Mouse (Mus musculus): Measurements from ENCODE around the gene Panx3. TPM values are rescaled to one million over a fixed set of nuclear protein-coding genes. Genes with fewer than 3 reads are reported as not detected.

Panx3 gene
- polyA plus RNA-seq (2012; ENCODE audit: low replicate concordance) = not detected in 2 replicates

GRCm38 (mm10) chr9:37669115-37669514 is at the start of gene Panx3:
Gene Panx3 (minus strand): TSS chr9:37669235.

GRCm38 (mm10) chr9:37716150-37716549 is 47.1 kb upstream of the Panx3 start, which contains the start of gene Olfr160:
Gene Olfr160 (minus strand): TSS chr9:37716250.

GRCm38 (mm10) chr9:37656931-37657481 is 12.0 kb downstream of the Panx3 start, which contains the start of gene Tbrg1:
Gene Tbrg1 (minus strand): TSS chr9:37657312.

GRCm38 (mm10) chr9:37613182-37613910 is 55.7 kb downstream of the Panx3 start, which contains the start of gene Spa17:
Gene Spa17 (minus strand): TSS chr9:37613722.

Other genes with a start within 250 kb of the Panx3 start
- 0.65 and 1.5 TPM in 2 replicates for gene Robo3, start 236.0 kb downstream of the Panx3 start, polyA plus RNA-seq (2012; ENCODE audit: low replicate concordance)
- 10.9 and 13.7 TPM in 2 replicates for gene Msantd2, start 179.9 kb downstream of the Panx3 start, polyA plus RNA-seq (2012; ENCODE audit: low replicate concordance)
- 0.55 and 3.4 TPM in 2 replicates for gene Esam, start 141.2 kb downstream of the Panx3 start, polyA plus RNA-seq (2012; ENCODE audit: low replicate concordance)
- gene Vsig2, start 130.0 kb downstream of the Panx3 start, polyA plus RNA-seq (2012; ENCODE audit: low replicate concordance) = not detected in 2 replicates
- gene Nrgn, start 116.3 kb downstream of the Panx3 start, polyA plus RNA-seq (2012; ENCODE audit: low replicate concordance) = 101 and 127 TPM in 2 replicates
- gene Siae, start 113.5 kb downstream of the Panx3 start, polyA plus RNA-seq (2012; ENCODE audit: low replicate concordance) = 0.34 and 0.44 TPM in 2 replicates
- gene Spa17, start 55.5 kb downstream of the Panx3 start, polyA plus RNA-seq (2012; ENCODE audit: low replicate concordance) = not detected in 2 replicates
- 20.1 and 35.3 TPM in 2 replicates for gene Tbrg1, start 11.9 kb downstream of the Panx3 start, polyA plus RNA-seq (2012; ENCODE audit: low replicate concordance)
- gene Olfr160, start 47.0 kb upstream of the Panx3 start, polyA plus RNA-seq (2012; ENCODE audit: low replicate concordance) = not detected in 2 replicates
- not detected in 2 replicates for gene Olfr874, start 75.9 kb upstream of the Panx3 start, polyA plus RNA-seq (2012; ENCODE audit: low replicate concordance)
- gene Olfr875, start 102.6 kb upstream of the Panx3 start, polyA plus RNA-seq (2012; ENCODE audit: low replicate concordance) = not detected in 2 replicates
- gene Olfr876, start 133.8 kb upstream of the Panx3 start, polyA plus RNA-seq (2012; ENCODE audit: low replicate concordance) = not detected in 2 replicates
- not detected in 2 replicates for gene Olfr877, start 185.0 kb upstream of the Panx3 start, polyA plus RNA-seq (2012; ENCODE audit: low replicate concordance)
- gene Olfr145, start 227.5 kb upstream of the Panx3 start, polyA plus RNA-seq (2012; ENCODE audit: low replicate concordance) = 0.03 TPM in 1 of 2 replicates, not detected in the other
- not detected in 2 replicates for gene Olfr878, start 248.6 kb upstream of the Panx3 start, polyA plus RNA-seq (2012; ENCODE audit: low replicate concordance)

Measured in leukemia stem cell, adult 10-12 weeks (primary cell).